In the genomic region with DNA sequence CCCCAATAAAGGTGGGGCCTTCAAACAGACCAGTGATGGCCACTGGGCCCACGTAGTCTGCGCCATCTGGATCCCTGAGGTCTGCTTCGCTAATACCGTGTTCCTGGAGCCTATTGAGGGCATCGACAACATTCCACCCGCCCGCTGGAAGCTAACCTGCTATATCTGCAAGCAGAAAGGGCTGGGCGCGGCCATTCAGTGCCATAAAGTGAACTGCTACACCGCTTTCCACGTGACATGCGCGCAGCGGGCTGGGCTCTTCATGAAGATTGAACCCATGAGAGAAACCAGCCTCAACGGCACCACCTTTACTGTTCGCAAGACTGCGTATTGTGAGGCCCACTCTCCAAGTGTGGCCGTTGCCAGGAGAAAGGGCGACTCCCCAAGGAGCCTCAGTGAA, we compare ENCODE assay signal across 15 mouse cellular contexts. TPM values are rescaled to one million over a fixed set of nuclear protein-coding genes. Genes with fewer than 3 reads are reported as not detected.
"Had no signal": no experiment of that assay in that cellular context is flagged by ENCODE, and none has a peak within 500 bp of the region (broad histone marks: within the 10 kb centered on the region; RNA-seq: fewer than 3 reads in every experiment).

No protein-coding gene starts in this region.

- ATAC-seq: midbrain, embryonic 16.5 days had no signal

- H3K9me3 ChIP-seq: kidney, embryonic 15.5 days; limb, embryonic 10.5 days; midbrain, embryonic 12.5 days; neural tube, embryonic 13.5 days had no signal

- H3K4me2 ChIP-seq: kidney, embryonic 15.5 days; midbrain, embryonic 12.5 days; neural tube, embryonic 13.5 days had no signal

- H3K9ac ChIP-seq: kidney, embryonic 15.5 days; midbrain, embryonic 12.5 days; neural tube, embryonic 13.5 days had no signal

- DNase-seq: kidney, adult 2 months; kidney, postnatal 14 days; lung, adult 18-20 months; retina, postnatal 1 day; right cerebral cortex, postnatal 4 days; thymus, postnatal 36 days had no signal

- H3K27ac ChIP-seq: kidney, embryonic 15.5 days; left cerebral cortex, adult 2 months; limb, embryonic 10.5 days; midbrain, embryonic 12.5 days; neural tube, embryonic 13.5 days had no signal

- H3K27me3 ChIP-seq: kidney, embryonic 15.5 days; midbrain, embryonic 12.5 days; neural tube, embryonic 13.5 days had no signal

- H3K4me3 ChIP-seq: kidney, embryonic 15.5 days; left cerebral cortex, adult 2 months; limb, embryonic 10.5 days; midbrain, embryonic 12.5 days; neural tube, embryonic 13.5 days had no signal

RNA-seq across cellular contexts. Expression of gene Pnpla1, which starts 51.4 kb away (rescaled TPM):
- polyA plus RNA-seq: kidney, adult 2 months; lung, embryonic 16.5 days; midbrain, embryonic 12.5 days; midbrain, embryonic 16.5 days; neural tube, embryonic 13.5 days; spleen, adult 2 months; thymus, postnatal 0 days had no signal
